Mouse (Mus musculus): Measurements from ENCODE around the gene Gm5286. TPM values are rescaled to one million over a fixed set of nuclear protein-coding genes. Genes with fewer than 3 reads are reported as not detected.

Gm5286 gene
- not detected for polyA plus RNA-seq (2015; fragmentation: Illumina TruSeq; extraction: RNeasy Lipid Tissue Mini Kit (QIAGEN cat#74804); ENCODE audit: insufficient read depth, low read depth, low replicate concordance)

DNA sequence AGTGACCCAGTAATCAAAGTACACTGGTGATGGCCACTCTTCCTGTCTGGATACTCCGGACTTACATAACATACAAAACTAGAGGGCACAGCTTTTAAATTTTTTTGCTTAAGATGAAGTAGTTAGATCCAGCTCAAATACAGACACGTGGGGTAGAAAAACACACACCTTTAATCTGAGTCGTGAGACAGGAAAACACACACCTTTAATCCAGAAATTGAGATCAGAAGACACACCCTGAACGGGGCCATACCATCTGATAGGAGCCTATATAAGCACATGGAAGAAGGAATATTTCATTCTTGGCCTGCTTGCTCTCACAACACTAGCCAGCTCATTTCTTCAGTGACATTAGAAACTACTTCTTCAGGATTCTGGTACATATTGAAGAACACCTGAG, at the start of gene Gm5286:
TSS of gene Gm5286 (plus strand) at position 301 of the 400 bp plus-strand sequence.

DNA sequence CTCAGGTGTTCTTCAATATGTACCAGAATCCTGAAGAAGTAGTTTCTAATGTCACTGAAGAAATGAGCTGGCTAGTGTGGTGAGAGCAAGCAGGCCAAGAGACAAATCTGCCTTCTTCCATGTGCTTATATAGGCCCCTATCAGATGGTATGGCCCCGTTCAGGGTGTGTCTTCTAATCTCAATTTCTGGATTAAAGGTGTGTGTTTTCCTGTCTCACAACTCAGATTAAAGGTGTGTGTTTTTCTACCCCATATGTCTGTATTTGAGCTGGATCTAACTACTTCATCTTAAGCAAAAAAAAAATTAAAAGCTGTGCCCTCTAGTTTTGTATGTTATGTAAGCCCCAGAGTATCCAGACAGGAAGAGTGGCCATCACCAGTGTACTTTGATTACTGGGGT, 18.4 kb upstream of the Gm5286 start, which contains the start of gene Gm10696:
TSS of gene Gm10696 (minus strand) at position 101 of the 400 bp plus-strand sequence.

Other genes with a start within 250 kb of the Gm5286 start
- not detected for gene Tdpoz5, start 235.4 kb upstream of the Gm5286 start, polyA plus RNA-seq (2015; fragmentation: Illumina TruSeq; extraction: RNeasy Lipid Tissue Mini Kit (QIAGEN cat#74804); ENCODE audit: insufficient read depth, low read depth, low replicate concordance)
- gene Gm9125, start 141.8 kb upstream of the Gm5286 start, polyA plus RNA-seq (2015; fragmentation: Illumina TruSeq; extraction: RNeasy Lipid Tissue Mini Kit (QIAGEN cat#74804); ENCODE audit: insufficient read depth, low read depth, low replicate concordance), result not detected
- not detected for gene Gm10697, start 124.1 kb upstream of the Gm5286 start, polyA plus RNA-seq (2015; fragmentation: Illumina TruSeq; extraction: RNeasy Lipid Tissue Mini Kit (QIAGEN cat#74804); ENCODE audit: insufficient read depth, low read depth, low replicate concordance)
- gene Gm10696, start 18.5 kb upstream of the Gm5286 start, polyA plus RNA-seq (2015; fragmentation: Illumina TruSeq; extraction: RNeasy Lipid Tissue Mini Kit (QIAGEN cat#74804); ENCODE audit: insufficient read depth, low read depth, low replicate concordance), result not detected
- gene Gm4778, start 67.3 kb downstream of the Gm5286 start, polyA plus RNA-seq (2015; fragmentation: Illumina TruSeq; extraction: RNeasy Lipid Tissue Mini Kit (QIAGEN cat#74804); ENCODE audit: insufficient read depth, low read depth, low replicate concordance), result not detected
- 2.6 TPM for gene Them4, start 113.4 kb downstream of the Gm5286 start, polyA plus RNA-seq (2015; fragmentation: Illumina TruSeq; extraction: RNeasy Lipid Tissue Mini Kit (QIAGEN cat#74804); ENCODE audit: insufficient read depth, low read depth, low replicate concordance)
- gene Them5, start 145.4 kb downstream of the Gm5286 start, polyA plus RNA-seq (2015; fragmentation: Illumina TruSeq; extraction: RNeasy Lipid Tissue Mini Kit (QIAGEN cat#74804); ENCODE audit: insufficient read depth, low read depth, low replicate concordance), result not detected
- gene C2cd4d, start 165.7 kb downstream of the Gm5286 start, polyA plus RNA-seq (2015; fragmentation: Illumina TruSeq; extraction: RNeasy Lipid Tissue Mini Kit (QIAGEN cat#74804); ENCODE audit: insufficient read depth, low read depth, low replicate concordance), result not detected
- 7.6 TPM for gene Rorc, start 176.1 kb downstream of the Gm5286 start, polyA plus RNA-seq (2015; fragmentation: Illumina TruSeq; extraction: RNeasy Lipid Tissue Mini Kit (QIAGEN cat#74804); ENCODE audit: insufficient read depth, low read depth, low replicate concordance)
- 0.42 TPM for gene Lingo4, start 201.8 kb downstream of the Gm5286 start, polyA plus RNA-seq (2015; fragmentation: Illumina TruSeq; extraction: RNeasy Lipid Tissue Mini Kit (QIAGEN cat#74804); ENCODE audit: insufficient read depth, low read depth, low replicate concordance)
- 1.6 TPM for gene Tdrkh, start 216.6 kb downstream of the Gm5286 start, polyA plus RNA-seq (2015; fragmentation: Illumina TruSeq; extraction: RNeasy Lipid Tissue Mini Kit (QIAGEN cat#74804); ENCODE audit: insufficient read depth, low read depth, low replicate concordance)
- gene Mrpl9, start 246.6 kb downstream of the Gm5286 start, polyA plus RNA-seq (2015; fragmentation: Illumina TruSeq; extraction: RNeasy Lipid Tissue Mini Kit (QIAGEN cat#74804); ENCODE audit: insufficient read depth, low read depth, low replicate concordance), result 8.4 TPM
- gene Oaz3, start 247.2 kb downstream of the Gm5286 start, polyA plus RNA-seq (2015; fragmentation: Illumina TruSeq; extraction: RNeasy Lipid Tissue Mini Kit (QIAGEN cat#74804); ENCODE audit: insufficient read depth, low read depth, low replicate concordance), result not detected

Data from pancreas, adult 10 weeks (tissue).